Mouse (Mus musculus): Measurements from ENCODE around the gene Gm16503.

Gene Gm16503

DNA sequence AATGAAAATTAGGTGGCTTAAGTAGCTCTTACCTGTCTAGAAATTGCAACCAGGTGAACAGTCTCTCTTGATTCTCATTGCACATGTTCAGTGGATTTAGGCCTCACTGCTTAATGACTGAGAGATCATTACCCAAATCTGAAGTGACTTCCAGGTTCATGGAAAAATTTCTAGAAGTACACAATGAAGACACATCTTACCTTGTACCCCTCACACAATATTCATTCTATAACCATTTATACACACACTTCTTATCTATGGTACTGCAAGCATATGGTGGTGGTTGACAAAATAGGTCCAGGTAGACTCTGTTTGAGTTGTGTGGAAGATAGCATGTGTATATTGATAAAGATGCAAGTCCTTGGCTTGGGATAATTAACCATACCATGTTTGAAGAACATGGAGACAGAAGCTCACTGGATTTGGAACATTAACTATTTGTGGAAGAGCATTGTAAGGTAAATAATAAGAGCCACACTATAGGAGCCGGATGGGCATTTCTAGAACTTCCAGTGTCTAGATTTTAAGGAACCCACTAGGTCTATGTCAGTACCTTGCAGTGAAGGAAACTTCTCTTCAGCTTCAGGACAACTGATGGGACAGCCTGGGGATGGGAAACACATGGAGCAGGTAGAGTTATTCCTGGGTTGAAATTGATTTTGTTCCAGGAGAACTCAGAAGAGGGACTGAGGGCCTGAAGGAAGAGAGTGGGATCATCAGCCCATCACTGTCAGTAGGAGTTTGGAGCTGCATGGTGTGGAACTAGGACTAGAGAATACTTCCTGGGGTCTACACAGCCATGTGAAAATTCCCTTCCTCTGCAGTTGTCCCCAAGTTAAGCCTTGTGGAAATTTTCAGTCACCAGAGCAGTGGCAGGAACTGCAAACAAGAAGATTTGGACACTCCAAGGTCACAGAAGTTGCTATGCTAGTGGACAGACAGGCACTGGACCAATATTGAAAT, 46.8 kb downstream of the Gm16503 start:
- peaks cover 32% of the 10 kb centered on the region for H3K9me3 ChIP-seq (ENCODE audit: low read length)
- H3K4me1 ChIP-seq (replicated peaks; ENCODE audit: low read depth, low read length): no peaks in the 10 kb centered on the region
- no peaks in the 10 kb centered on the region for H3K27me3 ChIP-seq (ENCODE audit: insufficient read depth, low read length)
- no peak overlapping the region for H3K4me3 ChIP-seq (replicated peaks; ENCODE audit: low read length)
- TF ChIP-seq NANOG (IDR thresholded peaks at IDR 0.05; ENCODE audit: borderline replicate concordance, low read length) (no peak), POU5F1 (IDR thresholded peaks at IDR 0.05; ENCODE audit: borderline replicate concordance, low read length) (no peak), CTCF (conservative IDR thresholded peaks at IDR 0.05; ENCODE audit: low read length) (no peak)
- H3K36me3 ChIP-seq (ENCODE audit: insufficient read depth, low read length): peaks cover 26% of the 10 kb centered on the region

All from E14TG2a.4 (cell line).